Mouse (Mus musculus): ENCODE results near the gene Gusb. TPM values are rescaled to one million over a fixed set of nuclear protein-coding genes. Genes with fewer than 3 reads are reported as not detected.
"Not testable (repeated sequence)": the region's sequence is repeated elsewhere in the genome, so short reads cannot be mapped to it uniquely, and the experiment has no call there.

The Gusb gene
- polyA plus RNA-seq, 1 experiment = 35.0 TPM

DNA sequence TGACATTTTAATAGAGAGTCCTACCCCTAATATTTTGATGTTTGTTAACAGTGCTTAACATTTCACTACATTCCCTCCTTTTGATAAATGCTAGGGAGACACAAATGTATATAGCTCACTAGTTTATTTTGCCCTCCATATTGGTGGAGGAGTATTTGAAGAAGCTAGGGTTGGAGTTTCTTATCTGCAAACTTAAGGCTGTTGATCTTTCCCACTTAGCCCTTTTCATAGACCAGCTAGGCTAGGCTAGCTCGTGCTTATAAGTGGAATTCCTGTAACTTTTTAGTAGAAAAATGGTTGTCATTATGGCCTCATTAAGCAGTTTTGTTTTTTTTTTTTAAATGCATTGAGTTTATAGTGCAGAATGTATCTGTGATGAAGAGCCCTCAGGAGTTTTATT lies 59.4 kb downstream of the Gusb start:
- H3K79me2 ChIP-seq (ENCODE audit: control insufficient read depth, insufficient read depth) = peaks cover 58% of the 10 kb centered on the region
- TF ChIP-seq POLR2AphosphoS2 (IDR thresholded peaks at IDR 0.05; ENCODE audit: insufficient read length, low read depth) (no peak), MAX (IDR thresholded peaks at IDR 0.05; ENCODE audit: low read depth) (no peak), USF1 (IDR thresholded peaks at IDR 0.05; ENCODE audit: low read depth) (no peak), TCF3 (IDR thresholded peaks at IDR 0.05; ENCODE audit: insufficient read length, low read depth) (no peak), MYOD1 (IDR thresholded peaks at IDR 0.05; ENCODE audit: control insufficient read depth in 1 of 3, insufficient read length in 2 of 3, low read depth in 2 of 3) (no peak), CEBPB (IDR thresholded peaks at IDR 0.05; ENCODE audit: insufficient read depth, poor library complexity, severe bottlenecking) (no peak)
- H3K4me3 ChIP-seq = peak overlapping the region; percentile 46
- no peak overlapping the region for H3ac ChIP-seq (ENCODE audit: control insufficient read depth, insufficient read length)
- no peaks in the 10 kb centered on the region for H3K27me3 ChIP-seq (ENCODE audit: control insufficient read depth, insufficient read depth, insufficient read length)
- H3K4me2 ChIP-seq (ENCODE audit: low read depth) = no peak overlapping the region
- peaks cover 5% of the 10 kb centered on the region for H3K36me3 ChIP-seq (ENCODE audit: control insufficient read depth, insufficient read depth)

DNA sequence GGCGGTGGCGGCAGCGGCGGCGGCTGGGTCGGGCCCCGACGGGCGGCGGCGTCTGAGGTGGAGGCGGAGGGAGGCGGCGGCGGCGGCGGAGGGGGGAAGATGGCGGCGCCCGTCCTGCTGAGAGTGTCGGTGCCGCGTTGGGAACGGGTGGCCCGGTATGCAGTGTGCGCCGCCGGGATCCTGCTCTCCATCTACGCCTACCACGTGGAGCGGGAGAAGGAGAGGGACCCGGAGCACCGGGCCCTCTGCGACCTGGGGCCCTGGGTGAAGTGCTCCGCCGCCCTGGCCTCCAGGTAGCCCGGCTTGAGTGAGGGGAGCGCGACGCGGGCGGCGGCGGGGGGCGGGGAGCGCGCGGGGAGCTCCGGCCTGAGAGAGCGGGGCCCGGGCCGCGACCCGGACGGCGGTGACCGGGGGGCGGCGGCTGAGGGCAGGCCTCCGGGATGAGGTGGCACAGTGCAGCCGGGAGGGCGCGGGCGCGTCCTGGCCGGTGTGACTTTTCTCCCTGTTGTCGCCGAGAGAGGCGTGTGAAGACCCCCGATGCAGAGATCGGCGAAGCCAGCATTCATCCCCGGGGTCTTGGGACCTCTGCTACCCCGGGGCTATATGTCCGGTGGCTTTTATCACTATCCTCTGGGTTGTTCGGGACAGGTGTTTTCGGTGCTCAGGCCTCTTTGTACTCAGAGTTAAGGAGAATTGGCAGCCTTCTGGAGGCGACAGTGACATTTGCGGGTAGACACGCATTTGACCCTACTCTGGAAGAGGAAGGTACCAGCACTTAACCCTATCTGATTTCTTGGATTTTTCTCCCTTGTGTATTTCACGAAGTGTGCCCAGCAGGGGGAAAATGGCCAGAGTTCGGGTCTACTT lies 60.5 kb downstream of the Gusb start:
- peaks cover 47% of the 10 kb centered on the region for H3K79me2 ChIP-seq (ENCODE audit: control insufficient read depth, insufficient read depth)
- not testable (repeated sequence) for H3K27me3 ChIP-seq (ENCODE audit: control insufficient read depth, insufficient read depth, insufficient read length); H3K36me3 ChIP-seq (ENCODE audit: control insufficient read depth, insufficient read depth)
- peak overlapping the region; percentile 85 for H3K4me2 ChIP-seq (ENCODE audit: low read depth)
- H3ac ChIP-seq (ENCODE audit: control insufficient read depth, insufficient read length) = peak overlapping the region; percentile 94
- H3K4me3 ChIP-seq = peak overlapping the region; percentile 46

DNA sequence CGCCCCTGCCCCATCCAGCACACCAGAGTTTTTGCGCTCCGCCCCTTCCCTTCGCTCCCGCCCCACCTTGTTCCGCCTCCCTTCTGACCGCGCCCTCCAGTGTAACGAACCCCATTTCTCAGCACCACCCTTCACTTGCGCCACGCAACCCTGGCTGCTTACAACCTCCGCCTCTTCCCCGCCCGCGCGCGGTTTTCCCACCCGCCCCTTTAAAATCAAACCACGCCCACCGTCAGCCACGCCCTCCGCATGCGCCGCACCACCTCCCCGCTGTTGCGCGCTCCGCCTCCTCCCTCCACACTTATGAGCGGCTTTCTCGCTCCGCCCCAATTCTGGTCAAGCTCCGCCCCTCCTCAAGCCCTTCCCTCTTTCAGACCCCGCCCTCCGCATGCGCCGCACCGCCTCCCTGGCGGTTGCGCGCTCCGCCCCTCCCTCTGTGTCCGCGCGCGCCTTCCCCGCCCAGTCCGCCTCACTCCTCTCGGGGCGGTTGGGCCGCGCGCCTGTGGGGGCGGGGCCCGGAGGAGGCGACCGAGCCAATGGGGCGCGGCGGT lies 61.3 kb downstream of the Gusb start, which contains the start of gene Vkorc1l1:
Gene Vkorc1l1 (plus strand): TSS at position 476 of the 551 bp plus-strand sequence.
- peak within 1 kb of the TSS; percentile 91 for H3K4me2 ChIP-seq (ENCODE audit: low read depth)
- TF ChIP-seq SRF (IDR thresholded peaks at IDR 0.05; ENCODE audit: control insufficient read depth, insufficient read length, low read depth) = no peak
- TF ChIP-seq POLR2A (IDR thresholded peaks at IDR 0.05; ENCODE audit: insufficient read length, low read depth) = peak; percentile 3
- TF ChIP-seq E2F4 (IDR thresholded peaks at IDR 0.05; ENCODE audit: insufficient read depth) = peak; percentile 3
- H3ac ChIP-seq (ENCODE audit: control insufficient read depth, insufficient read length) = peak within 1 kb of the TSS; percentile 94
- peaks cover 39% of the 10 kb centered on the region for H3K79me2 ChIP-seq (ENCODE audit: control insufficient read depth, insufficient read depth)
- no peaks in the 10 kb centered on the region for H3K27me3 ChIP-seq (ENCODE audit: control insufficient read depth, insufficient read depth, insufficient read length)
- H3K36me3 ChIP-seq (ENCODE audit: control insufficient read depth, insufficient read depth) = no peaks in the 10 kb centered on the region
- peak within 1 kb of the TSS; percentile 46 for H3K4me3 ChIP-seq

DNA sequence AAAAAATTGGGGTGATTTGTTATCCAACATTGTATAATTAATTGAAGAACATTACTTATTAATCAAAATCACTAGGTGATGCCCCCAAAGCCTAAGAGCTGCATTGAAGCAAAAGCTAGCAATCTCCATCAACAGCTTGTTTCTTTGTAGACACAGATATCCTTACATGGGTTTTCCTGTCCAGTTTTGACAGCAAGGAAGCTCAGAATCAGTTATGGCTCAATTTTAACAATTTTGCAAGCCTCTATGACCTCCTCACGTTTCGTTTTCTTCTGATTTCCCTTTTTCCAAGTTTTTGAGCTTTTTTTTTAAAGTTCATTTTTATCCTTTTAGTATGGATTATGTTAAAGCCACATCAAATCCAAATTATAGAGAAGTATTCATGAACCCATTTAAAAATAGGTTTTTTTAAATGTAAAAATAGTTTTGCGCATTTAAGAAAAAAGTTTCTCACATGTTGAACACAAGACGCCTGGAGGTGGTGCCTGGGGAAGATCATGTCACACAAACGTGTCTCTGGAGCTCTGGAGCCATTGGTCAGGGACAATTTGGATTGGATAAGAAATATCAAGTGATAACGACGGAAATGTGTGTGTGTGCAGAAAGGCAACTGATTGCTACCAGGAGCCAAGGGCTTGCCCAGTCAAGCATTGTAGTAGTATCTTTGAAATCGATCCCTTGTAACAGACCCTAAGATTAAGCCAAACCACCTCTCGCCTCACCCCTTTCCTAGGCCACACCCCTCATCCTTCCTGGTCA lies 61.9 kb downstream of the Gusb start:
- Histone ChIP-seq H3K27me3 (ENCODE audit: control insufficient read depth, insufficient read depth, insufficient read length) (no peaks in the 10 kb centered on the region), H3K4me3 (peak overlapping the region; percentile 46), H3K79me2 (ENCODE audit: control insufficient read depth, insufficient read depth) (peaks cover 33% of the 10 kb centered on the region), H3ac (ENCODE audit: control insufficient read depth, insufficient read length) (no peak overlapping the region), H3K4me2 (ENCODE audit: low read depth) (peak overlapping the region; percentile 91), H3K36me3 (ENCODE audit: control insufficient read depth, insufficient read depth) (no peaks in the 10 kb centered on the region)
- TF ChIP-seq E2F4 (IDR thresholded peaks at IDR 0.05; ENCODE audit: insufficient read depth) (no peak), POLR2A (IDR thresholded peaks at IDR 0.05; ENCODE audit: insufficient read length, low read depth) (peak; percentile 36), USF1 (IDR thresholded peaks at IDR 0.05; ENCODE audit: low read depth) (no peak)

DNA sequence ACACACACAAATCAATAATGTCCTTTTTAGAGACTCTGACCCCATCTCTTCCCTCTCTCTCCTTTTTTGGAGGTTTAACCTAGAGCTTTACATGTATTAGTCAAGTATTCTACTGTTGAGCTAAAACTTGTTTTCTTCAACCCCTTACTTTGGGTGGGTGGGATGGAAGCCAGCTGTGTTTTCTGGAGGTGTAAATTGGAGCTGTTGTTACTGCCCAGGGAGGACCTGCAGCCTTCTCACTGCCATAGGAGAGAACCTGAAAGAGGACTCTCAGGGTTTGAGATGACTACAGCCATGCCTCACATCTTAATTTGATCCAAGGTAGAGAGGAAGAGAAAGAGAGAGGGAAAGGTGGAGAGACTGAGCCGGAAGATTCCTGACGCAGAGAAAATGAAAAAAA lies 62.6 kb downstream of the Gusb start:
- Histone ChIP-seq H3K79me2 (ENCODE audit: control insufficient read depth, insufficient read depth) (peaks cover 28% of the 10 kb centered on the region), H3K36me3 (ENCODE audit: control insufficient read depth, insufficient read depth) (no peaks in the 10 kb centered on the region), H3K4me3 (peak overlapping the region; percentile 46), H3K4me2 (ENCODE audit: low read depth) (peak overlapping the region; percentile 91), H3K27me3 (ENCODE audit: control insufficient read depth, insufficient read depth, insufficient read length) (no peaks in the 10 kb centered on the region), H3ac (ENCODE audit: control insufficient read depth, insufficient read length) (no peak overlapping the region)
- TF ChIP-seq TCF12 (IDR thresholded peaks at IDR 0.05; ENCODE audit: insufficient read depth, poor library complexity, severe bottlenecking) (no peak), E2F4 (IDR thresholded peaks at IDR 0.05; ENCODE audit: insufficient read depth) (no peak), TCF3 (IDR thresholded peaks at IDR 0.05; ENCODE audit: insufficient read length, low read depth) (no peak), POLR2AphosphoS2 (IDR thresholded peaks at IDR 0.05; ENCODE audit: insufficient read length, low read depth) (no peak), REST (IDR thresholded peaks at IDR 0.05; ENCODE audit: insufficient read depth, insufficient read length) (no peak), MYOG (IDR thresholded peaks at IDR 0.05; ENCODE audit: control insufficient read depth in 1 of 3, insufficient read depth in 1 of 3, insufficient read length in 2 of 3, low read depth in 2 of 3) (no peak), CEBPB (IDR thresholded peaks at IDR 0.05; ENCODE audit: insufficient read depth, poor library complexity, severe bottlenecking) (no peak), MYOD1 (IDR thresholded peaks at IDR 0.05; ENCODE audit: control insufficient read depth in 1 of 3, insufficient read length in 2 of 3, low read depth in 2 of 3) (no peak), SRF (IDR thresholded peaks at IDR 0.05; ENCODE audit: control insufficient read depth, insufficient read length, low read depth) (no peak), MAX (IDR thresholded peaks at IDR 0.05; ENCODE audit: low read depth) (no peak), USF1 (IDR thresholded peaks at IDR 0.05; ENCODE audit: low read depth) (no peak)

Other genes starting within 250 kb of the Gusb start
- 338 TPM for gene Psph, start 215.6 kb downstream of the Gusb start, polyA plus RNA-seq (2012; fragmentation: generic; extraction: Trizol)
- 33.8 TPM for gene Sumf2, start 156.1 kb downstream of the Gusb start, polyA plus RNA-seq (2012; fragmentation: generic; extraction: Trizol)
- 747 TPM for gene Chchd2, start 115.6 kb downstream of the Gusb start, polyA plus RNA-seq (2012; fragmentation: generic; extraction: Trizol)
- gene Zbed5, start 107.3 kb downstream of the Gusb start, polyA plus RNA-seq (2012; fragmentation: generic; extraction: Trizol) = 1.7 TPM
- 0.32 TPM for gene Phkg1, start 104.5 kb downstream of the Gusb start, polyA plus RNA-seq (2012; fragmentation: generic; extraction: Trizol)
- gene Nupr1l, start 94.5 kb downstream of the Gusb start, polyA plus RNA-seq (2012; fragmentation: generic; extraction: Trizol) = 1.1 TPM
- 13.2 TPM for gene Vkorc1l1, start 61.1 kb downstream of the Gusb start, polyA plus RNA-seq (2012; fragmentation: generic; extraction: Trizol)
- 45.8 TPM for gene Asl, start 26.2 kb upstream of the Gusb start, polyA plus RNA-seq (2012; fragmentation: generic; extraction: Trizol)
- 30.8 TPM for gene Crcp, start 26.2 kb upstream of the Gusb start, polyA plus RNA-seq (2012; fragmentation: generic; extraction: Trizol)
- gene Tpst1, start 70.3 kb upstream of the Gusb start, polyA plus RNA-seq (2012; fragmentation: generic; extraction: Trizol) = 9.4 TPM
- 4.5 TPM for gene Kctd7, start 141.8 kb upstream of the Gusb start, polyA plus RNA-seq (2012; fragmentation: generic; extraction: Trizol)
- gene Rabgef1, start 168.7 kb upstream of the Gusb start, polyA plus RNA-seq (2012; fragmentation: generic; extraction: Trizol) = 18.8 TPM
- gene Tmem248, start 214.0 kb upstream of the Gusb start, polyA plus RNA-seq (2012; fragmentation: generic; extraction: Trizol) = 25.3 TPM

Measured in myocyte (in vitro differentiated cells).